9 mouse cellular contexts compared by ENCODE assay signal in genomic region chr5:31153516-31154151, GRCm38 (mm10). TPM values are rescaled to one million over a fixed set of nuclear protein-coding genes. Genes with fewer than 3 reads are reported as not detected.
DNase-seq lines count a peak whose midpoint lies in the region; ATAC-seq and TF ChIP-seq lines count a peak whose summit lies in the region.
"Had no signal": no experiment of that assay in that cellular context is flagged by ENCODE, and none has a peak within 500 bp of the region (broad histone marks: within the 10 kb centered on the region; RNA-seq: fewer than 3 reads in every experiment).

No protein-coding gene starts in this region.

- no peak for TF ChIP-seq EP300 in liver, embryonic 14.5 days (IDR thresholded peaks at IDR 0.05; ENCODE audit: low read depth)

- peak overlapping the region; percentile 84 for H3K4me2 ChIP-seq in kidney, embryonic 15.5 days
- H3K4me2 ChIP-seq in liver, embryonic 14.5 days (ENCODE audit: low read depth) = peak overlapping the region; percentile 79

- no peak for TF ChIP-seq CTCF in liver, embryonic 14.5 days (IDR thresholded peaks at IDR 0.05; ENCODE audit: low read depth)
- no peak for TF ChIP-seq CTCF in small intestine, adult 2 months (IDR thresholded peaks at IDR 0.05; ENCODE audit: extremely low read depth, insufficient read length, insufficient replicate concordance, low read depth, low read length)

- no peaks in the 10 kb centered on the region for H3K27me3 ChIP-seq in kidney, embryonic 15.5 days
- no peaks in the 10 kb centered on the region for H3K27me3 ChIP-seq in liver, embryonic 14.5 days (ENCODE audit: control insufficient read depth, insufficient read depth, low read length)
- no peaks in the 10 kb centered on the region for H3K27me3 ChIP-seq in small intestine, adult 2 months (ENCODE audit: control insufficient read depth, insufficient read depth, low read length)

- peaks cover 16% of the 10 kb centered on the region for H3K4me1 ChIP-seq in kidney, embryonic 15.5 days
- H3K4me1 ChIP-seq in liver, embryonic 14.5 days (replicated peaks; ENCODE audit: control insufficient read depth in 2 of 2, insufficient read depth in 2 of 2, low read length in 1 of 2) = peaks cover 3 to 5% of the 10 kb centered on the region in 2 experiments; a peak in 3 of 4 replicates
- peaks cover 4% of the 10 kb centered on the region; the same call in 1 of the 2 replicates for H3K4me1 ChIP-seq in small intestine, adult 2 months (ENCODE audit: control insufficient read depth, insufficient read depth, insufficient read length, low read length)

- WGBS in kidney, embryonic 15.5 days = 29% methylated on average over 6 of the region's 6 CpGs
- 31% methylated on average over 6 of the region's 6 CpGs for WGBS in liver, embryonic 14.5 days (ENCODE audit: insufficient replicate concordance)
- 15% methylated on average over 6 of the region's 6 CpGs for WGBS in small intestine, adult 2 months

- peak overlapping the region; percentile 66 for H3K9ac ChIP-seq in kidney, embryonic 15.5 days
- peak overlapping the region; percentile 55 for H3K9ac ChIP-seq in liver, embryonic 14.5 days (replicated peaks)

- no peak for TF ChIP-seq POLR2A in small intestine, adult 2 months (IDR thresholded peaks at IDR 0.05; ENCODE audit: low read depth, low read length)

- DNase-seq in kidney, adult 9 months = no peak
- peak; percentile 39 to 56 for DNase-seq in heart, postnatal 10 days
- no peak for DNase-seq in liver, embryonic 14.5 days (ENCODE audit: low read depth in 3 of 3, low spot score in 3 of 3)
- no peak for DNase-seq in urinary bladder, adult 18-20 months (ENCODE audit: low spot score in 2 of 2)
- no peak for DNase-seq in layer of hippocampus, postnatal 14 days (ENCODE audit: low spot score in 2 of 2)

- peak; percentile 31; the same call in 1 of the 2 replicates for ATAC-seq in kidney, embryonic 15.5 days (replicated peaks; ENCODE audit: low FRiP score)
- ATAC-seq in erythroblast, adult 5-6 weeks (replicated peaks; ENCODE audit: low FRiP score, poor library complexity, severe bottlenecking) = peak; percentile 10; the same call in 1 of the 2 replicates
- ATAC-seq in liver, embryonic 14.5 days (ENCODE audit: insufficient read depth) = no peak; the same call in 1 of the 2 replicates

- peak overlapping the region; percentile 87 for H3K27ac ChIP-seq in kidney, embryonic 15.5 days
- no peak overlapping the region; the same call in 1 of the 2 replicates for H3K27ac ChIP-seq in liver, embryonic 14.5 days
- 0 out of 2 replicates have a peak overlapping the region, but pooled peaks have one; percentile 10 for H3K27ac ChIP-seq in small intestine, adult 2 months (ENCODE audit: insufficient read depth, low read depth, low read length)

- H3K4me3 ChIP-seq in kidney, embryonic 15.5 days (replicated peaks) = peak overlapping the region; percentile 77
- H3K4me3 ChIP-seq in liver, embryonic 14.5 days (ENCODE audit: insufficient read depth in 1 of 2, low read depth in 2 of 2, low read length in 2 of 2) = peak overlapping the region; percentile 61 to 68
- peak overlapping the region; percentile 98 for H3K4me3 ChIP-seq in small intestine, adult 2 months (ENCODE audit: low read depth, low read length)

- H3K9me3 ChIP-seq in kidney, embryonic 15.5 days (replicated peaks) = no peaks in the 10 kb centered on the region
- no peaks in the 10 kb centered on the region for H3K9me3 ChIP-seq in liver, embryonic 14.5 days (ENCODE audit: control insufficient read depth, low read length)

- H3K36me3 ChIP-seq in kidney, embryonic 15.5 days = peaks cover 42% of the 10 kb centered on the region
- H3K36me3 ChIP-seq in liver, embryonic 14.5 days (replicated peaks; ENCODE audit: control insufficient read depth, insufficient read depth, low read depth) = peaks cover 20% of the 10 kb centered on the region
- H3K36me3 ChIP-seq in small intestine, adult 2 months (ENCODE audit: control insufficient read depth, insufficient read depth, low read length) = peaks cover 20% of the 10 kb centered on the region

- intact Hi-C loops in heart, postnatal 10 days (cut with DNase I) = no loop called here

RNA-seq across cellular contexts. Expression of gene Mpv17, which starts 0.4 kb away (rescaled TPM):
- 62.6 and 76.8 TPM in 2 replicates for polyA plus RNA-seq in kidney, embryonic 15.5 days (2015; fragmentation: Nextera tagmentation; extraction: Ambion mirVana)
- total RNA-seq in erythroblast, adult 5-6 weeks (2015; ENCODE audit: low replicate concordance) = 9.4 and 11.1 TPM in 2 replicates
- total RNA-seq in erythroblast, adult 5-6 weeks (2017; ENCODE audit: low replicate concordance) = 10.7 and 12.7 TPM in 2 replicates
- total RNA-seq in heart, postnatal 10 days (2021) = 10 to 100 TPM; 52.1 to 59.3 TPM
- polyA plus RNA-seq in liver, embryonic 14.5 days (2012; rRNA removed) = 16.9 and 18.9 TPM in 2 replicates
- 14.2 and 16.0 TPM in 2 replicates for polyA plus RNA-seq in liver, embryonic 14.5 days (2014; fragmentation: Nextera tagmentation; extraction: Ambion mirVana)
- 29.1 and 33.2 TPM in 2 replicates for polyA plus RNA-seq in small intestine, adult 2 months (2012; rRNA removed)
- total RNA-seq in layer of hippocampus, postnatal 14 days (2021) = 10 to 100 TPM; 41.3 to 46.9 TPM

RNA-seq across cellular contexts. Expression of gene Ucn, which starts 15.0 kb away (rescaled TPM):
- polyA plus RNA-seq in kidney, embryonic 15.5 days (2015; fragmentation: Nextera tagmentation; extraction: Ambion mirVana) = not detected in 2 replicates
- total RNA-seq in erythroblast, adult 5-6 weeks (2015; ENCODE audit: low replicate concordance) = not detected in 2 replicates
- not detected in 2 replicates for total RNA-seq in erythroblast, adult 5-6 weeks (2017; ENCODE audit: low replicate concordance)
- total RNA-seq in heart, postnatal 10 days (2021) = not detected
- not detected in 2 replicates for polyA plus RNA-seq in liver, embryonic 14.5 days (2012; rRNA removed)
- polyA plus RNA-seq in liver, embryonic 14.5 days (2014; fragmentation: Nextera tagmentation; extraction: Ambion mirVana) = not detected in 2 replicates
- not detected in 2 replicates for polyA plus RNA-seq in small intestine, adult 2 months (2012; rRNA removed)
- not detected for total RNA-seq in layer of hippocampus, postnatal 14 days (2021)
- total RNA-seq: heart, adult 18-20 months had no signal

RNA-seq across cellular contexts. Expression of gene Gm29609, which starts 26.1 kb away (rescaled TPM):
- 2.0 and 2.1 TPM in 2 replicates for polyA plus RNA-seq in kidney, embryonic 15.5 days (2015; fragmentation: Nextera tagmentation; extraction: Ambion mirVana)
- total RNA-seq in erythroblast, adult 5-6 weeks (2015; ENCODE audit: low replicate concordance) = not detected in 2 replicates
- not detected in 2 replicates for total RNA-seq in erythroblast, adult 5-6 weeks (2017; ENCODE audit: low replicate concordance)
- 1 to 10 TPM in 1 of 2 experiments, under 1 TPM in 1; 0.38 to 1.6 TPM for total RNA-seq in heart, postnatal 10 days (2021)
- polyA plus RNA-seq in liver, embryonic 14.5 days (2012; rRNA removed) = 0.90 and 0.92 TPM in 2 replicates
- 0.66 and 0.77 TPM in 2 replicates for polyA plus RNA-seq in liver, embryonic 14.5 days (2014; fragmentation: Nextera tagmentation; extraction: Ambion mirVana)
- 0.98 and 4.1 TPM in 2 replicates for polyA plus RNA-seq in small intestine, adult 2 months (2012; rRNA removed)
- 1 to 10 TPM; 1.2 to 4.2 TPM for total RNA-seq in layer of hippocampus, postnatal 14 days (2021)

RNA-seq across cellular contexts. Expression of gene Gtf3c2, which starts 26.3 kb away (rescaled TPM):
- 83.0 and 93.5 TPM in 2 replicates for polyA plus RNA-seq in kidney, embryonic 15.5 days (2015; fragmentation: Nextera tagmentation; extraction: Ambion mirVana)
- 29.7 and 32.5 TPM in 2 replicates for total RNA-seq in erythroblast, adult 5-6 weeks (2015; ENCODE audit: low replicate concordance)
- 24.8 and 30.7 TPM in 2 replicates for total RNA-seq in erythroblast, adult 5-6 weeks (2017; ENCODE audit: low replicate concordance)
- 10 to 100 TPM; 45.1 to 48.3 TPM for total RNA-seq in heart, postnatal 10 days (2021)
- 31.2 and 31.3 TPM in 2 replicates for polyA plus RNA-seq in liver, embryonic 14.5 days (2012; rRNA removed)
- polyA plus RNA-seq in liver, embryonic 14.5 days (2014; fragmentation: Nextera tagmentation; extraction: Ambion mirVana) = 22.8 and 25.3 TPM in 2 replicates
- 16.3 and 21.9 TPM in 2 replicates for polyA plus RNA-seq in small intestine, adult 2 months (2012; rRNA removed)
- total RNA-seq in layer of hippocampus, postnatal 14 days (2021) = 10 to 100 TPM; 61.2 to 64.7 TPM

RNA-seq across cellular contexts. Expression of gene Trim54, which starts 37.1 kb away (rescaled TPM):
- polyA plus RNA-seq in kidney, embryonic 15.5 days (2015; fragmentation: Nextera tagmentation; extraction: Ambion mirVana) = 1.2 and 1.6 TPM in 2 replicates
- not detected in 2 replicates for total RNA-seq in erythroblast, adult 5-6 weeks (2015; ENCODE audit: low replicate concordance)
- not detected in 2 replicates for total RNA-seq in erythroblast, adult 5-6 weeks (2017; ENCODE audit: low replicate concordance)
- 10 to 100 TPM; 67.3 to 78.0 TPM for total RNA-seq in heart, postnatal 10 days (2021)
- polyA plus RNA-seq in liver, embryonic 14.5 days (2012; rRNA removed) = not detected in 2 replicates
- polyA plus RNA-seq in liver, embryonic 14.5 days (2014; fragmentation: Nextera tagmentation; extraction: Ambion mirVana) = not detected in 2 replicates
- polyA plus RNA-seq in small intestine, adult 2 months (2012; rRNA removed) = not detected in 2 replicates
- not detected for total RNA-seq in layer of hippocampus, postnatal 14 days (2021)

Comparison
In these comparisons a context has a peak if more than half of its experiments do, and no peak if none do; other contexts are left out.
1. DNase-seq: peak in heart, postnatal 10 days (2 of 2); none in kidney, adult 9 months (single experiment), liver, embryonic 14.5 days (0 of 3), urinary bladder, adult 18-20 months (0 of 2) and layer of hippocampus, postnatal 14 days (0 of 2).
2. Peak in every context shown above with its lines, with median percentiles within 50 percentile points of each other: H3K4me3 ChIP-seq.